Mouse (Mus musculus): ENCODE measurements around the gene Vmo1. TPM values are rescaled to one million over a fixed set of nuclear protein-coding genes. Genes with fewer than 3 reads are reported as not detected.
A peak's percentile ranks its signal among the peaks of the same experiment; 100 is the strongest.

The Vmo1 gene
- total RNA-seq, 2 experiments from 2014 or later: not detected

GRCm38 (mm10) chr11:70520178-70520769 is 5.9 kb upstream of the Vmo1 start:
- no peak for DNase-seq (ENCODE audit: low spot score in 2 of 2)

- DNase-seq (ENCODE audit: low spot score in 2 of 2): no peak
Observed at GRCm38 (mm10) chr11:70518923-70519322, 4.5 kb upstream of the Vmo1 start, which contains the start of gene Gltpd2. Gene Gltpd2 (plus strand): TSS chr11:70519196.

GRCm38 (mm10) chr11:70518436-70518835 is 4.0 kb upstream of the Vmo1 start:
- no peak for DNase-seq (ENCODE audit: low spot score in 2 of 2)

- peak in 1 of 2 experiments; percentile 15 for DNase-seq (ENCODE audit: low spot score in 2 of 2)
Observed at GRCm38 (mm10) chr11:70516352-70516751, 1.9 kb upstream of the Vmo1 start.

- DNase-seq (ENCODE audit: low spot score in 2 of 2): no peak
Observed at GRCm38 (mm10) chr11:70513520-70513919, 896 bp downstream of the Vmo1 start.

- DNase-seq (ENCODE audit: low spot score in 2 of 2): no peak
Observed at GRCm38 (mm10) chr11:70512709-70513342, 1.6 kb downstream of the Vmo1 start.

- no peak for DNase-seq (ENCODE audit: low spot score in 2 of 2)
Observed at GRCm38 (mm10) chr11:70511825-70512224, 2.6 kb downstream of the Vmo1 start.

GRCm38 (mm10) chr11:70511242-70511641 is 3.2 kb downstream of the Vmo1 start:
- DNase-seq (ENCODE audit: low spot score in 2 of 2): no peak

- DNase-seq (ENCODE audit: low spot score in 2 of 2): peak; percentile 33 to 46
Observed at GRCm38 (mm10) chr11:70509753-70510564, 4.5 kb downstream of the Vmo1 start.

GRCm38 (mm10) chr11:70506962-70507515 is 7.4 kb downstream of the Vmo1 start:
- no peak for DNase-seq (ENCODE audit: low spot score in 2 of 2)

- peak; percentile 35 to 38 for DNase-seq (ENCODE audit: low spot score in 2 of 2)
Observed at GRCm38 (mm10) chr11:70506385-70506784, 8.0 kb downstream of the Vmo1 start.

- DNase-seq (ENCODE audit: low spot score in 2 of 2): no peak
Observed at GRCm38 (mm10) chr11:70504970-70505369, 9.4 kb downstream of the Vmo1 start, which contains the start of gene Tm4sf5. Gene Tm4sf5 (plus strand): TSS chr11:70505244.

GRCm38 (mm10) chr11:70502018-70502417 is 12.4 kb downstream of the Vmo1 start:
- DNase-seq (ENCODE audit: low spot score in 2 of 2): no peak

- DNase-seq (ENCODE audit: low spot score in 2 of 2): no peak
Observed at GRCm38 (mm10) chr11:70500476-70500812, 14.0 kb downstream of the Vmo1 start.

- DNase-seq (ENCODE audit: low spot score in 2 of 2): no peak
Observed at GRCm38 (mm10) chr11:70499566-70500475, 14.6 kb downstream of the Vmo1 start.

GRCm38 (mm10) chr11:70489684-70490083 is 24.7 kb downstream of the Vmo1 start:
- DNase-seq (ENCODE audit: low spot score in 2 of 2): no peak

- DNase-seq (ENCODE audit: low spot score in 2 of 2): peak in 1 of 2 experiments; percentile 16
Observed at GRCm38 (mm10) chr11:70489138-70489537, 25.3 kb downstream of the Vmo1 start.

- no peak for DNase-seq (ENCODE audit: low spot score in 2 of 2)
Observed at GRCm38 (mm10) chr11:70487816-70488215, 26.6 kb downstream of the Vmo1 start.

GRCm38 (mm10) chr11:70485498-70485897 is 28.9 kb downstream of the Vmo1 start:
- no peak for DNase-seq (ENCODE audit: low spot score in 2 of 2)

GRCm38 (mm10) chr11:70474872-70475534 is 39.4 kb downstream of the Vmo1 start:
- no peak for DNase-seq (ENCODE audit: low spot score in 2 of 2)
